Mouse (Mus musculus) lung, postnatal 0 days (tissue): ENCODE results near the gene Npepps. TPM values are rescaled to one million over a fixed set of nuclear protein-coding genes. Genes with fewer than 3 reads are reported as not detected.

Source experiments
- ATAC-seq: fragments of 200-750 bp; cut with Nextera tagmentation; 2 replicates; pipeline ENCODE4 v1.8.0; 2017; ENCODE audit warnings: moderate library complexity
- DNase-seq: peaks from one replicate; pipeline ENCODE4 v3.0.0-alpha.2; 2016; ENCODE audit warnings: low spot score
- H3K27ac ChIP-seq: fragments of 300-500 bp; sonication (generic); 2 replicates; pipeline ENCODE4 v1.5.1; 2014; ENCODE audit warnings: antibody characterized with exemption, mild to moderate bottlenecking, low read length, mixed read lengths
- H3K27me3 ChIP-seq: fragments of 300-500 bp; sonication (generic); replicated peaks from 2 replicates; pipeline ENCODE4 v1.6.1; 2014; ENCODE audit warnings: low read length, mixed read lengths; ENCODE audit not compliant: insufficient read depth
- H3K36me3 ChIP-seq: fragments of 300-500 bp; sonication (generic); 2 replicates; pipeline ENCODE4 v1.6.1; 2014; ENCODE audit warnings: low read length, mixed read lengths; ENCODE audit not compliant: insufficient read depth
- H3K4me1 ChIP-seq: fragments of 300-500 bp; sonication (generic); 2 replicates; pipeline ENCODE4 v1.6.1; 2014; ENCODE audit warnings: antibody characterized with exemption, low read depth, low read length, mixed read lengths; ENCODE audit not compliant: insufficient read depth
- H3K4me2 ChIP-seq: fragments of 300-500 bp; sonication (generic); replicated peaks from 2 replicates; pipeline ENCODE4 v1.6.1; 2014; ENCODE audit warnings: low read depth, mild to moderate bottlenecking, low read length, moderate library complexity, mixed read lengths
- H3K4me3 ChIP-seq: fragments of 300-500 bp; sonication (generic); 2 replicates; pipeline ENCODE4 v1.5.1; 2014; ENCODE audit warnings: low read depth, low read length
- H3K9ac ChIP-seq: fragments of 300-500 bp; sonication (generic); replicated peaks from 2 replicates; pipeline ENCODE4 v1.6.1; 2014; ENCODE audit warnings: low read depth, mild to moderate bottlenecking
- H3K9me3 ChIP-seq: fragments of 300-500 bp; sonication (generic); 2 replicates; pipeline ENCODE4 v1.6.1; 2016; ENCODE audit warnings: low read length, mixed read lengths
- CTCF ChIP-seq: IDR thresholded peaks from 2 replicates; pipeline ENCODE4 v1.5.1; 2016; ENCODE audit warnings: antibody characterized with exemption, mild to moderate bottlenecking
- EP300 ChIP-seq: IDR thresholded peaks from 2 replicates; pipeline ENCODE4 v1.6.1; 2016; ENCODE audit warnings: antibody characterized with exemption, mild to moderate bottlenecking, control low read depth
- WGBS: fragments of 180-500 bp; shearing (Covaris S2); extraction: QIAGEN DNeasy Blood & Tissue Kit; methylation state at CpG from one replicate; pipeline ENCODE4 v1.1.7; 2014; 5-methylcytosine and 5-hydroxymethylcytosine counted together
- polyA plus RNA-seq: library from polyadenylated mRNA; unstranded; fragments of >200 nt; fragmentation: Nextera tagmentation; extraction: Ambion mirVana; gene quantifications from 2 replicates; pipeline ENCODE4 v1.2.1, GENCODE M21; 2015

Npepps gene
- polyA plus RNA-seq, 1 experiment from 2014 or later, result 47.5 TPM

GRCm38 (mm10) chr11:97309911-97310571 lies 29.6 kb upstream of the Npepps start:
- H3K36me3 ChIP-seq, result no peaks in the 10 kb centered on the region
- WGBS, result under 1% methylated on average over 25 of the region's 25 CpGs
- H3K9me3 ChIP-seq, result no peaks in the 10 kb centered on the region
- H3K9ac ChIP-seq, result 0 out of 2 replicates have a peak overlapping the region, but pooled peaks have one; percentile 12
- peak overlapping the region; percentile 62 for H3K4me2 ChIP-seq
- TF ChIP-seq CTCF, result peak; percentile 91
- TF ChIP-seq EP300, result 0 out of 2 replicates have a peak, but pooled peaks have one; percentile 21
- peaks cover 5% of the 10 kb centered on the region; the same call in 1 of the 2 replicates for H3K4me1 ChIP-seq
- H3K27ac ChIP-seq, result peak overlapping the region; percentile 84
- ATAC-seq, result peak; percentile 67
- H3K4me3 ChIP-seq, result peak overlapping the region; percentile 35
- no peaks in the 10 kb centered on the region for H3K27me3 ChIP-seq
- peak; percentile 94 for DNase-seq

DNA sequence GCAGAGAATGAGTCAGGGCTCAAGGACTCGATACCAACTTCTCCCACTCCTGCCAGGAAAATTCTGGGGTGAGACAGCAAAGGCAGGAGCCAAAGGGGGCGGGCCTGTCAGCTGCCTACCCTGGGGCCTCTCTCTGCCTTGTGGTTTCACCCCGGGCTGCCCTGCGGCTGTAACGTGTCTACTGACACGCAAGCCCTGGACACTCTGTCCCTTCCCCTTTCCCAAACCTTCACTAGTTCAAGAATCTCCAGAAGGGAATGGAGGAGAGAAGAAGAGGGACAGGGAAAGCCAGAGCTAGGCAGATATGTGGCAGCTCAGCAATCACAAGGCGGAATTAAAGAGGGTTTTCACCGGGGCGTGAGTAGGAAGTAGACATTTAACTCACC lies 29.0 kb upstream of the Npepps start:
- Histone ChIP-seq H3K4me3 (peak overlapping the region; percentile 35), H3K27me3 (no peaks in the 10 kb centered on the region), H3K4me2 (peak overlapping the region; percentile 62), H3K9me3 (no peaks in the 10 kb centered on the region), H3K4me1 (peaks cover 5% of the 10 kb centered on the region; the same call in 1 of the 2 replicates), H3K9ac (0 out of 2 replicates have a peak overlapping the region, but pooled peaks have one; percentile 12), H3K36me3 (no peaks in the 10 kb centered on the region), H3K27ac (peak overlapping the region; percentile 84)
- WGBS, result under 1% methylated on average over 9 of the region's 9 CpGs
- DNase-seq (peak; percentile 95), ATAC-seq (peak; percentile 92)
- TF ChIP-seq EP300, result peak; percentile 83
- no peak for TF ChIP-seq CTCF

GRCm38 (mm10) chr11:97308806-97309450 lies 28.5 kb upstream of the Npepps start:
- Histone ChIP-seq H3K4me3 (no peak overlapping the region; the same call in 1 of the 2 replicates), H3K9ac (no peak overlapping the region), H3K4me1 (peaks cover 5% of the 10 kb centered on the region; the same call in 1 of the 2 replicates), H3K36me3 (no peaks in the 10 kb centered on the region), H3K27me3 (no peaks in the 10 kb centered on the region), H3K27ac (peak overlapping the region; percentile 84), H3K9me3 (no peaks in the 10 kb centered on the region), H3K4me2 (peak overlapping the region; percentile 62; the same call in 1 of the 2 replicates)
- ATAC-seq (no peak), DNase-seq (peak; percentile 59)
- TF ChIP-seq EP300, result no peak
- no peak for TF ChIP-seq CTCF
- 27% methylated on average over 3 of the region's 3 CpGs for WGBS

- no peaks in the 10 kb centered on the region for H3K36me3 ChIP-seq
- DNase-seq (no peak), ATAC-seq (no peak)
- peaks cover 8% of the 10 kb centered on the region for H3K4me1 ChIP-seq
- H3K9ac ChIP-seq, result no peak overlapping the region
- H3K9me3 ChIP-seq, result no peaks in the 10 kb centered on the region
- no peak overlapping the region for H3K4me2 ChIP-seq
- no peak overlapping the region for H3K4me3 ChIP-seq
- 93% methylated on average over 11 of the region's 11 CpGs for WGBS
- no peaks in the 10 kb centered on the region for H3K27me3 ChIP-seq
- no peak overlapping the region for H3K27ac ChIP-seq
- TF ChIP-seq EP300 (no peak), CTCF (no peak)
Measured at GRCm38 (mm10) chr11:97307294-97308069, 27.0 kb upstream of the Npepps start.

GRCm38 (mm10) chr11:97304631-97305030 lies 24.2 kb upstream of the Npepps start:
- DNase-seq (no peak), ATAC-seq (no peak)
- Histone ChIP-seq H3K9ac (no peak overlapping the region), H3K36me3 (no peaks in the 10 kb centered on the region), H3K4me3 (no peak overlapping the region), H3K4me2 (no peak overlapping the region), H3K27me3 (no peaks in the 10 kb centered on the region), H3K4me1 (peaks cover 9% of the 10 kb centered on the region), H3K27ac (no peak overlapping the region), H3K9me3 (no peaks in the 10 kb centered on the region)
- WGBS, result 39% methylated on average over 5 of the region's 5 CpGs
- TF ChIP-seq EP300 (no peak), CTCF (no peak)

DNA sequence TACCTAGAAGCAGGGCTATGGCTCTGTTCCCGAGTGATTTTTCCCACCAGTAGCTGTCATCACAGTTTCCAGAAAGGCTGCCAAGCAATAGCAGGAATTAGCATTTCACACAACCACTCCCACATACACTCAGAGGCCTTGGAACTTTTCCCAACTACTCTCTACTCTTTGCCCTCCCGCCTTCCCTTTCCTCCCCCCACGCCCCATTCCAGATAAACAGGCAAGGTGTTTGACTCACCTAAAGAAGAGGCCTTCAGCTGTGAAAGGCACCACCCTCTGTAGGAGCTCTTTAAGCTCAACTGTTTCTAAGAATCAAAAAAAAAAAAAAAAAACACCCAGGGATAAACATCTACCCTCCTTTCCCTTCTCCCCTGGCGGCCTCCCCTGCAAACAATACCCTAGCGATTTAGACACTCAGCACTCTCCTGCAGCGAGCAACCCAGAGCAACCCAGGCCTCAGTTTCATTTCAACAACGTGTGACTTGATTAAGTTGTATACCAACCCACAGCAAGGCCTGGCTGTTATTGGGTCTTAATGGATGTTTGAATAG lies 21.9 kb upstream of the Npepps start:
- TF ChIP-seq CTCF (peak; percentile 34; the same call in 1 of the 2 replicates), EP300 (peak; percentile 77)
- Histone ChIP-seq H3K9me3 (no peaks in the 10 kb centered on the region), H3K36me3 (no peaks in the 10 kb centered on the region), H3K27ac (peak overlapping the region; percentile 83), H3K4me1 (peaks cover 9% of the 10 kb centered on the region), H3K27me3 (no peaks in the 10 kb centered on the region), H3K9ac (no peak overlapping the region), H3K4me3 (no peak overlapping the region), H3K4me2 (0 out of 2 replicates have a peak overlapping the region, but pooled peaks have one; percentile 19)
- ATAC-seq, result peak; percentile 92
- WGBS, result 10% methylated on average over 7 of the region's 7 CpGs
- peak; percentile 97 for DNase-seq
